Mouse (Mus musculus): ENCODE measurements around the gene Pold3.

Gene Pold3

GRCm38 (mm10) chr7:100121376-100121789 lies at the start of gene Pold3:
Gene Pold3, minus strand, starts transcription at chr7:100121565.
- in situ Hi-C loops (cut with MboI; ENCODE audit: low pct_unique_long_range_greater_than_20kb in 1 of 2, low sequenced_read_pairs in 2 of 2, unreplicated experiment in 1 of 2), result no loop called here

GRCm38 (mm10) chr7:100170756-100171155 lies 49.4 kb upstream of the Pold3 start:
- in situ Hi-C loops (cut with MboI; ENCODE audit: low pct_unique_long_range_greater_than_20kb in 1 of 2, low sequenced_read_pairs in 2 of 2, unreplicated experiment in 1 of 2), result no loop called here

- in situ Hi-C loops (cut with MboI; ENCODE audit: low pct_unique_long_range_greater_than_20kb in 1 of 2, low sequenced_read_pairs in 2 of 2, unreplicated experiment in 1 of 2), result no loop called here
Measured at GRCm38 (mm10) chr7:100168654-100169053, 47.3 kb upstream of the Pold3 start.

- in situ Hi-C loops (cut with MboI; ENCODE audit: low pct_unique_long_range_greater_than_20kb in 1 of 2, low sequenced_read_pairs in 2 of 2, unreplicated experiment in 1 of 2), result no loop called here
Measured at GRCm38 (mm10) chr7:100163506-100163905, 42.1 kb upstream of the Pold3 start.

GRCm38 (mm10) chr7:100160006-100160405 lies 38.6 kb upstream of the Pold3 start:
- in situ Hi-C loops (cut with MboI; ENCODE audit: low pct_unique_long_range_greater_than_20kb in 1 of 2, low sequenced_read_pairs in 2 of 2, unreplicated experiment in 1 of 2), result no loop called here

- in situ Hi-C loops (cut with MboI; ENCODE audit: low pct_unique_long_range_greater_than_20kb in 1 of 2, low sequenced_read_pairs in 2 of 2, unreplicated experiment in 1 of 2), result no loop called here
Measured at GRCm38 (mm10) chr7:100159105-100159841, 37.9 kb upstream of the Pold3 start, which contains the start of gene Lipt2. Gene Lipt2, plus strand, starts transcription at chr7:100159277.

GRCm38 (mm10) chr7:100157669-100158068 lies 36.3 kb upstream of the Pold3 start:
- in situ Hi-C loops (cut with MboI; ENCODE audit: low pct_unique_long_range_greater_than_20kb in 1 of 2, low sequenced_read_pairs in 2 of 2, unreplicated experiment in 1 of 2), result no loop called here

GRCm38 (mm10) chr7:100150626-100151025 lies 29.3 kb upstream of the Pold3 start:
- in situ Hi-C loops (cut with MboI; ENCODE audit: low pct_unique_long_range_greater_than_20kb in 1 of 2, low sequenced_read_pairs in 2 of 2, unreplicated experiment in 1 of 2), result no loop called here

- in situ Hi-C loops (cut with MboI; ENCODE audit: low pct_unique_long_range_greater_than_20kb in 1 of 2, low sequenced_read_pairs in 2 of 2, unreplicated experiment in 1 of 2), result no loop called here
Measured at GRCm38 (mm10) chr7:100150086-100150485, 28.7 kb upstream of the Pold3 start.

GRCm38 (mm10) chr7:100148586-100148985 lies 27.2 kb upstream of the Pold3 start:
- in situ Hi-C loops (cut with MboI; ENCODE audit: low pct_unique_long_range_greater_than_20kb in 1 of 2, low sequenced_read_pairs in 2 of 2, unreplicated experiment in 1 of 2), result no loop called here

- in situ Hi-C loops (cut with MboI; ENCODE audit: low pct_unique_long_range_greater_than_20kb in 1 of 2, low sequenced_read_pairs in 2 of 2, unreplicated experiment in 1 of 2), result no loop called here
Measured at GRCm38 (mm10) chr7:100140591-100140990, 19.2 kb upstream of the Pold3 start.

GRCm38 (mm10) chr7:100138075-100138474 lies 16.7 kb upstream of the Pold3 start:
- in situ Hi-C loops (cut with MboI; ENCODE audit: low pct_unique_long_range_greater_than_20kb in 1 of 2, low sequenced_read_pairs in 2 of 2, unreplicated experiment in 1 of 2), result no loop called here

- in situ Hi-C loops (cut with MboI; ENCODE audit: low pct_unique_long_range_greater_than_20kb in 1 of 2, low sequenced_read_pairs in 2 of 2, unreplicated experiment in 1 of 2), result no loop called here
Measured at GRCm38 (mm10) chr7:100137038-100137437, 15.7 kb upstream of the Pold3 start.

GRCm38 (mm10) chr7:100132379-100132778 lies 11.0 kb upstream of the Pold3 start:
- in situ Hi-C loops (cut with MboI; ENCODE audit: low pct_unique_long_range_greater_than_20kb in 1 of 2, low sequenced_read_pairs in 2 of 2, unreplicated experiment in 1 of 2), result no loop called here

GRCm38 (mm10) chr7:100130592-100130991 lies 9.2 kb upstream of the Pold3 start:
- in situ Hi-C loops (cut with MboI; ENCODE audit: low pct_unique_long_range_greater_than_20kb in 1 of 2, low sequenced_read_pairs in 2 of 2, unreplicated experiment in 1 of 2), result no loop called here

- in situ Hi-C loops (cut with MboI; ENCODE audit: low pct_unique_long_range_greater_than_20kb in 1 of 2, low sequenced_read_pairs in 2 of 2, unreplicated experiment in 1 of 2), result no loop called here
Measured at GRCm38 (mm10) chr7:100128262-100129041, 7.1 kb upstream of the Pold3 start.

GRCm38 (mm10) chr7:100126514-100126913 lies 5.1 kb upstream of the Pold3 start:
- in situ Hi-C loops (cut with MboI; ENCODE audit: low pct_unique_long_range_greater_than_20kb in 1 of 2, low sequenced_read_pairs in 2 of 2, unreplicated experiment in 1 of 2), result no loop called here

- in situ Hi-C loops (cut with MboI; ENCODE audit: low pct_unique_long_range_greater_than_20kb in 1 of 2, low sequenced_read_pairs in 2 of 2, unreplicated experiment in 1 of 2), result no loop called here
Measured at GRCm38 (mm10) chr7:100125166-100125565, 3.8 kb upstream of the Pold3 start.

- in situ Hi-C loops (cut with MboI; ENCODE audit: low pct_unique_long_range_greater_than_20kb in 1 of 2, low sequenced_read_pairs in 2 of 2, unreplicated experiment in 1 of 2), result no loop called here
Measured at GRCm38 (mm10) chr7:100124211-100124610, 2.8 kb upstream of the Pold3 start.

GRCm38 (mm10) chr7:100123486-100123885 lies 2.1 kb upstream of the Pold3 start:
- in situ Hi-C loops (cut with MboI; ENCODE audit: low pct_unique_long_range_greater_than_20kb in 1 of 2, low sequenced_read_pairs in 2 of 2, unreplicated experiment in 1 of 2), result no loop called here

Measured in mouse embryonic stem cell (cell line).